Mouse (Mus musculus): ENCODE measurements around the gene Clock. TPM values are rescaled to one million over a fixed set of nuclear protein-coding genes. Genes with fewer than 3 reads are reported as not detected.

The Clock gene
- total and polyA plus RNA-seq, 2 experiments from 2014 or later, result 8.2 to 29.3 TPM

DNA sequence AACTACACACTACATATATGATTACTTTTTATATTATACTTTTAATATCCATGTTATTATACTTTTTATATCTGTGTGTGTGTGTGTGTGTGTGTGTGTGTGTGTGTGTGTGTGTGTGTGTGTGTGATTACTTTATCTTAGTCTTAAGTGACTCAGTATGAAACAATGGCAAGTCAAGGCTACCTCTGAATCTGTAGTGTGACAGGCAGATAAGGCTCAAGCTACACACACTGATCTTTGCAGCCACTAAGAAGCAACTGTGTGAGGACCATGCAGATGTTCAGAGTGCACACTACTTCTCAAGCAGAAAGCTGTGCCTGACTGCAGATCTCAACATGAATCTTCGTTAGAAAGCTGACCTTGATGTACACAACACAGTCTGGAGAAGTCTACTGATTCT, 20.7 kb downstream of the Clock start:
- ATAC-seq (ENCODE audit: insufficient read depth, low read depth), result no peak
- no peak for DNase-seq (ENCODE audit: low spot score)
- TF ChIP-seq CTCF (IDR thresholded peaks at IDR 0.05; ENCODE audit: low read depth), result no peak
- H3K36me3 ChIP-seq (replicated peaks; ENCODE audit: control insufficient read depth, insufficient read depth, low read length), result no peaks in the 10 kb centered on the region
- H3K27ac ChIP-seq (ENCODE audit: low read depth), result no peak overlapping the region
- H3K4me3 ChIP-seq (ENCODE audit: low read depth, low read length), result no peak overlapping the region
- H3K9ac ChIP-seq (replicated peaks; ENCODE audit: low read depth, low read length), result no peak overlapping the region
- no peaks in the 10 kb centered on the region for H3K27me3 ChIP-seq (ENCODE audit: control insufficient read depth, insufficient read depth, low read length)
- no peaks in the 10 kb centered on the region for H3K9me3 ChIP-seq (replicated peaks; ENCODE audit: control insufficient read depth, low read length)
- H3K4me2 ChIP-seq (ENCODE audit: low read depth, low read length), result no peak overlapping the region
- 47% methylated on average over 1 of the region's 1 CpGs for WGBS
- no peaks in the 10 kb centered on the region for H3K4me1 ChIP-seq (ENCODE audit: control insufficient read depth, insufficient read depth)

DNA sequence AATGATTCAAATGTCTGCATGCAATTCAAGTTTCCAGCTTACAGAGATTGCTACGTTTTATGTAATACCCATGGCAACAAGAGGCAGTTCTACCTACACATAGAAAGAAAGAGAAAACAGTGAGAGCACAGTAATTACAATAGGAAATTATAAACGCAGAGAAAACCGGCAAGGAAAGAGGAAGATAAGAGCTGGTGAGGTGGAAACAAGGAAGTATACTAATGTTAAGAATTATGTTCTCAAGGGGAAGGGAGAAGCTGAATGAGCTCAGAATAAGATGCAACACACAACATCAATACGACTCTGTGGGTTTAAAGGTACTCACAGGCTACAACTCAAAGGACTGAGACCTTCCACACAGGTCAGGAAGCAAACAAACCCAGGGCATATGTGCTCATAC, 29.6 kb downstream of the Clock start:
- Histone ChIP-seq H3K9ac (replicated peaks; ENCODE audit: low read depth, low read length) (no peak overlapping the region), H3K4me3 (ENCODE audit: low read depth, low read length) (no peak overlapping the region), H3K36me3 (replicated peaks; ENCODE audit: control insufficient read depth, insufficient read depth, low read length) (peaks cover 16% of the 10 kb centered on the region; the same call in 1 of the 2 replicates), H3K27me3 (ENCODE audit: control insufficient read depth, insufficient read depth, low read length) (no peaks in the 10 kb centered on the region), H3K9me3 (replicated peaks; ENCODE audit: control insufficient read depth, low read length) (no peaks in the 10 kb centered on the region), H3K27ac (ENCODE audit: low read depth) (no peak overlapping the region), H3K4me1 (ENCODE audit: control insufficient read depth, insufficient read depth) (no peaks in the 10 kb centered on the region), H3K4me2 (ENCODE audit: low read depth, low read length) (no peak overlapping the region)
- no peak for TF ChIP-seq EP300 (IDR thresholded peaks at IDR 0.05; ENCODE audit: low read depth)
- TF ChIP-seq CTCF (IDR thresholded peaks at IDR 0.05; ENCODE audit: low read depth), result no peak
- ATAC-seq (ENCODE audit: insufficient read depth, low read depth), result no peak
- WGBS, result 73% methylated on average over 4 of the region's 4 CpGs
- no peak for DNase-seq (ENCODE audit: low spot score)

DNA sequence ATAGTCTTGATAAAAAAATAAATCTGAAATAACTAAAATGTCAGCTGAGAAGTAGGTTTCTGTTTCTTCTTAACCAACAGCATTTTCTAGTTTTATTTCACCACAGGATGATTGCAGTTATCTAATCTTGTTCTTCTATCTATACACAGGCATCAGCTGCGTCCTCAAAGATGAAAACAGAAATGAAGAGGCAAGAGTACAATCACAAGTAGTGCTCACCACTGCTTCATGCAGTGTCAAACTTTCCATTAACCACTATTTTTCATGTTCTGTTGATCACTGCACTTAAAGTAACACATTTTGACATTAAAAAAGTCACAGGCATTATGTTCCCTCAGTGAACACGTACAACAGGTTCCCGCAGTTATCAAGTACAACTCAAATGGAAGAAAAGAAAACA, 53.6 kb downstream of the Clock start:
- peaks cover 19% of the 10 kb centered on the region for H3K36me3 ChIP-seq (replicated peaks; ENCODE audit: control insufficient read depth, insufficient read depth, low read length)
- H3K27ac ChIP-seq (ENCODE audit: low read depth), result no peak overlapping the region
- no peaks in the 10 kb centered on the region for H3K9me3 ChIP-seq (replicated peaks; ENCODE audit: control insufficient read depth, low read length)
- ATAC-seq (ENCODE audit: insufficient read depth, low read depth), result no peak
- DNase-seq (ENCODE audit: low spot score), result no peak
- H3K4me2 ChIP-seq (ENCODE audit: low read depth, low read length), result no peak overlapping the region
- no peaks in the 10 kb centered on the region for H3K4me1 ChIP-seq (ENCODE audit: control insufficient read depth, insufficient read depth)
- H3K4me3 ChIP-seq (ENCODE audit: low read depth, low read length), result no peak overlapping the region
- 81% methylated on average over 3 of the region's 3 CpGs for WGBS
- no peak overlapping the region for H3K9ac ChIP-seq (replicated peaks; ENCODE audit: low read depth, low read length)
- H3K27me3 ChIP-seq (ENCODE audit: control insufficient read depth, insufficient read depth, low read length), result no peaks in the 10 kb centered on the region
- no peak for TF ChIP-seq EP300 (IDR thresholded peaks at IDR 0.05; ENCODE audit: low read depth)

DNA sequence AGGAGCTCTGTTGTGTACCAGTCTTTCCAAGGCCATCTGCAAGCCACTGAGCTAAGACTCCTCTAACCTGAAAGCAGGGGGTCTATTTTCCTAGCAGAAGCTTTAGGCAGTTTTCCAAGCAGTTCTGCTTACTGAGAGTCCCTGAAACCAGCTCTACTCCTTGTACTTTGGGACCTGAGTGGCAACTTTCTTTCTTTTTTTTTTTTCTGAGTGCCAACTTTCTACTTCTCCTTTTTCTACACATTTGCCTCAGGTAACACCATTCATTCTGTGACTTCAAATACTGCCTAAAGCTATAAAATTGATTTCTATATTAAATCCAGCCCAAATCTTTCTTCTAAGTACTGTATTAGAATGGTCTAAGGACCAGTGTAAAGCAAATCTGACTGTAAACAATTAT, 58.1 kb downstream of the Clock start:
- Histone ChIP-seq H3K27ac (ENCODE audit: low read depth) (no peak overlapping the region), H3K9ac (replicated peaks; ENCODE audit: low read depth, low read length) (no peak overlapping the region), H3K4me1 (ENCODE audit: control insufficient read depth, insufficient read depth) (no peaks in the 10 kb centered on the region), H3K4me2 (ENCODE audit: low read depth, low read length) (no peak overlapping the region), H3K27me3 (ENCODE audit: control insufficient read depth, insufficient read depth, low read length) (no peaks in the 10 kb centered on the region), H3K9me3 (replicated peaks; ENCODE audit: control insufficient read depth, low read length) (no peaks in the 10 kb centered on the region), H3K36me3 (replicated peaks; ENCODE audit: control insufficient read depth, insufficient read depth, low read length) (peaks cover 28% of the 10 kb centered on the region), H3K4me3 (ENCODE audit: low read depth, low read length) (no peak overlapping the region)
- TF ChIP-seq EP300 (IDR thresholded peaks at IDR 0.05; ENCODE audit: low read depth) (no peak), CTCF (IDR thresholded peaks at IDR 0.05; ENCODE audit: low read depth) (no peak)
- ATAC-seq (ENCODE audit: insufficient read depth, low read depth) (no peak), DNase-seq (ENCODE audit: low spot score) (no peak)

DNA sequence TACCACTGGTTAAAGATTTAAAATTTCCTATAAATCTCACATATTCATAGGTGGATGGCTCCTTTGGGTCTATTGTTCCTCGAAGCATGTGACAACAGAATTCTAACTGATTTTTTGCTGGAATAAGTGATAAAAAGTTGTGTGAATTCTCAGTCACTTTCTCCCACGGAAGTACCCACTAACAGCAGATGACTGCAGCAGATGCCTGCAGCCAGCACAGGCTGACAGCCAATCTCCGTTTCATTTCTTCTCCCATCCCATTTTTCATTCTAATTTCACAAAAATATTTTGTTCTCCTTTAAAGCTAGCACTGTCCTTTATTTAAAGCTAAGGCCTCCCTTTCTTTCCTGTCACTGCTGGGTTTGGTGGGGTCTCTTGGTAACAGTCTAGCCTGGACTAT, 59.2 kb downstream of the Clock start:
- WGBS, result 84% methylated on average over 3 of the region's 3 CpGs
- ATAC-seq (ENCODE audit: insufficient read depth, low read depth) (no peak), DNase-seq (ENCODE audit: low spot score) (no peak)
- no peak overlapping the region for H3K4me3 ChIP-seq (ENCODE audit: low read depth, low read length)
- no peaks in the 10 kb centered on the region for H3K9me3 ChIP-seq (replicated peaks; ENCODE audit: control insufficient read depth, low read length)
- H3K36me3 ChIP-seq (replicated peaks; ENCODE audit: control insufficient read depth, insufficient read depth, low read length), result peaks cover 27% of the 10 kb centered on the region
- no peak overlapping the region for H3K27ac ChIP-seq (ENCODE audit: low read depth)
- H3K4me2 ChIP-seq (ENCODE audit: low read depth, low read length), result no peak overlapping the region
- H3K4me1 ChIP-seq (ENCODE audit: control insufficient read depth, insufficient read depth), result no peaks in the 10 kb centered on the region
- H3K9ac ChIP-seq (replicated peaks; ENCODE audit: low read depth, low read length), result no peak overlapping the region
- H3K27me3 ChIP-seq (ENCODE audit: control insufficient read depth, insufficient read depth, low read length), result no peaks in the 10 kb centered on the region
- no peak for TF ChIP-seq CTCF (IDR thresholded peaks at IDR 0.05; ENCODE audit: low read depth)
- no peak for TF ChIP-seq EP300 (IDR thresholded peaks at IDR 0.05; ENCODE audit: low read depth)

DNA sequence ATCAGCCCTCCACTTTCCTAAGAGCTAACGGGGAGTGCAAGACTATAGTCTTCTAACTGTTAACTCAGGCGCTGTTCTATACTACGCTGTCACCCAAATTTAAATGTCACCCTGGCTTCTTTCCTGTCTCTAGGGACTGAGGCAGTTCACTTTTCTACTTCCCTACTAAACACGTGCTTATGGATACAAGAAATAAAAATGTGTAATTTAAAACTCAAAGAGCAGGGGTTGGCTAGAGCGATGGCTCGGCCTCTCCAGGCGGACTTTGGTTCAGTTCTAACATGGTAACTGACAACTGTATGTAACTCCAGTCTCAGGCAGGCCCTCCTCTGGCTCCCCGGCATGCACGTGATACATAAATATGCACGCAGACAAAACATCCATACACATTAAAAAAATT, 60.2 kb downstream of the Clock start:
- Histone ChIP-seq H3K36me3 (replicated peaks; ENCODE audit: control insufficient read depth, insufficient read depth, low read length) (peaks cover 32% of the 10 kb centered on the region), H3K27me3 (ENCODE audit: control insufficient read depth, insufficient read depth, low read length) (no peaks in the 10 kb centered on the region), H3K4me2 (ENCODE audit: low read depth, low read length) (no peak overlapping the region), H3K4me3 (ENCODE audit: low read depth, low read length) (no peak overlapping the region), H3K4me1 (ENCODE audit: control insufficient read depth, insufficient read depth) (no peaks in the 10 kb centered on the region), H3K9ac (replicated peaks; ENCODE audit: low read depth, low read length) (no peak overlapping the region), H3K27ac (ENCODE audit: low read depth) (no peak overlapping the region), H3K9me3 (replicated peaks; ENCODE audit: control insufficient read depth, low read length) (no peaks in the 10 kb centered on the region)
- WGBS, result 93% methylated on average over 10 of the region's 10 CpGs
- ATAC-seq (ENCODE audit: insufficient read depth, low read depth) (no peak), DNase-seq (ENCODE audit: low spot score) (no peak)
- no peak for TF ChIP-seq CTCF (IDR thresholded peaks at IDR 0.05; ENCODE audit: low read depth)
- TF ChIP-seq EP300 (IDR thresholded peaks at IDR 0.05; ENCODE audit: low read depth), result no peak
